Mouse (Mus musculus) spleen, postnatal 10 days (tissue): ENCODE results near the gene Catsperg1.

Experiments used
- DNase-seq, 2 experiments: peaks; one replicate each; pipeline ENCODE4 v3.0.0; 2021 to 2022; ENCODE audit warnings: low spot score in 2 of 2

Catsperg1 gene

DNA sequence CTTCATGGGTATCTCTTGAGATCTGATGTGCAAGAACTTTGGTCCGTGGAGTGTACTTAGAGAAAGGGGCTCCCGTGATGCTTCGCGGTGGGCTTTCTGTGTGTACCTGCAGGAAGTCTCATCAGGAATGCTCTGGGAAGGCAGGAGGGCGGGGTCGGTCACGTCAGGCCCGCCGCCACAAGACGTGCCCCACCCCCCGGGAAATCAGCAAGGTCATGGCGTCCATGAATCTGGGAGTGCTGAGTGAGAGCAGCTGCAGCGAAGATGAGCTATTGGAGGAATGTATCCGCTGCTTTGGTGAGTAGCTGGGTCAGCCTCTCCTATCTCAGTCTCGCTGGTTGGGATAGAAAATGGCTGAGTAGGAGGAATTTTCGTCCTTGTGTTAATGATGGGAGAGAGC lies 76.4 kb downstream of the Catsperg1 start:
- no peak for DNase-seq

GRCm38 (mm10) chr7:29134693-29135386 lies 79.0 kb downstream of the Catsperg1 start, which contains the start of gene Rasgrp4:
Gene Rasgrp4, plus strand, starts transcription at chr7:29134851.
- peak in 1 of 2 experiments; percentile 67 for DNase-seq

DNA sequence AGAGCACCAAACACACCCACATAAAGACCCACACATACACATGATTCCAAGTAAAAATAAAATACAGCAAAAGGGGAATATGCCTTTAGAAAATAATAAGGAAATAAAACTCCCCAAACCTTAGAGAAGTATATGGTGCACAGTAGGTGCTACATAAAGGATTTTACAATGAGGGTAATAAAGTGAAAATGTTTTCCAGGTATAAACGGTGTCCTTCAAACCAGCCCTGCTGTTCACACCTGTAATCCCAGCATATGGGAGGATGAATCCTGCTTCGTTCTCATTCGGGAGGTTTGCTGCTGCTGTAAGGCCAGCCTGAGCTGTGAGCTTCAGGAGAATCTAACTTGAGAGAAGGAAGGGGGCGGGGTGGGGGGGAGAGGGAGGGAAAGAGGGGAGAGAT lies 79.6 kb downstream of the Catsperg1 start:
- DNase-seq = no peak
